Mouse (Mus musculus) inflammation-experienced regulatory T-cells (primary cell): ENCODE measurements around the gene Gja5. TPM values are rescaled to one million over a fixed set of nuclear protein-coding genes. Genes with fewer than 3 reads are reported as not detected.

ENCODE experiments used
- polyA plus RNA-seq, 2 experiments: library from polyadenylated mRNA; unstranded; fragments of 100-300 nt; shearing (Covaris generic); gene quantifications; one replicate each; pipeline ENCODE4 v1.2.1; 2017

Gene Gja5
- polyA plus RNA-seq: under 1 TPM; 0.14 to 0.33 TPM

GRCm38 (mm10) chr3:96904393-96904792, at the start of gene Gja5:
Gene Gja5 (plus strand): TSS chr3:96904693.

GRCm38 (mm10) chr3:96904851-96905541, 503 bp downstream of the Gja5 start, which contains the start of gene Gpr89:
Gene Gpr89 (minus strand): TSS chr3:96905346.

GRCm38 (mm10) chr3:96925920-96926319, 21.4 kb downstream of the Gja5 start, which contains the start of gene Gja8:
Gene Gja8 (minus strand): TSS chr3:96926020.

Other genes starting within 250 kb of the Gja5 start
- 1 to 10 TPM in 1 of 2 experiments, under 1 TPM in 1; 0.06 to 1.1 TPM for gene Ankrd35, start 234.6 kb upstream of the Gja5 start, polyA plus RNA-seq
- gene Pias3, start 208.3 kb upstream of the Gja5 start, polyA plus RNA-seq: 10 to 100 TPM; 20.4 to 28.3 TPM
- gene Nudt17, start 196.1 kb upstream of the Gja5 start, polyA plus RNA-seq: under 1 TPM; 0.75 to 0.86 TPM
- 10 to 100 TPM; 66.7 to 79.7 TPM for gene Polr3c, start 177.1 kb upstream of the Gja5 start, polyA plus RNA-seq
- gene Rnf115, start 177.0 kb upstream of the Gja5 start, polyA plus RNA-seq: 100 to 1,000 TPM; 112 to 130 TPM
- under 1 TPM; 0.24 to 0.43 TPM for gene Pdzk1, start 75.4 kb upstream of the Gja5 start, polyA plus RNA-seq
- 10 to 100 TPM; 15.8 to 21.4 TPM for gene Cd160, start 75.3 kb upstream of the Gja5 start, polyA plus RNA-seq
- 10 to 100 TPM; 25.3 to 33.1 TPM for gene Gpr89, start 653 bp downstream of the Gja5 start, polyA plus RNA-seq
- under 1 TPM in 1 of 2 experiments, not detected in 1; 0.02 TPM for gene Gja8, start 21.3 kb downstream of the Gja5 start, polyA plus RNA-seq